Mouse (Mus musculus): ENCODE data around the gene Uox.

Gene Uox

DNA sequence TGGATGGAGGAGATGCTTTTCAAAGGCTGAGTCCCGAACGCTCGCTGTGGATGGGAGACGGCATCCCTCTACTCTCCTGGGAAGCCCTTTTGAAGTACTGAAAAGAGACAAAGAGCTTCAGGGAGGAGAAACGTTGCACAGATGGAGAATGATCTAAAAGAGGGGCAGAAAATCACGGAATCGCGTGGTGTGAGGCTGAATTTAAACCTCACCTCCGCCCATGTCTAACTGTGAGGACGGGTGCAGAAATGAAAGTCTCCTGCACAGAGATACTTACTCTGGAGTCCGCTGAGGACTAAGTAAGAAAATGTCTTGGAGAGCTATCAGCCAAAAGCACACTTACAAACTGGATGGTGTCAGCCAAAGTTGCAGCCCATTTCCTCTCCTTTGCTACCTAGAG is 51.7 kb downstream of the Uox start:
- no peak for DNase-seq (ENCODE audit: low read depth)

DNA sequence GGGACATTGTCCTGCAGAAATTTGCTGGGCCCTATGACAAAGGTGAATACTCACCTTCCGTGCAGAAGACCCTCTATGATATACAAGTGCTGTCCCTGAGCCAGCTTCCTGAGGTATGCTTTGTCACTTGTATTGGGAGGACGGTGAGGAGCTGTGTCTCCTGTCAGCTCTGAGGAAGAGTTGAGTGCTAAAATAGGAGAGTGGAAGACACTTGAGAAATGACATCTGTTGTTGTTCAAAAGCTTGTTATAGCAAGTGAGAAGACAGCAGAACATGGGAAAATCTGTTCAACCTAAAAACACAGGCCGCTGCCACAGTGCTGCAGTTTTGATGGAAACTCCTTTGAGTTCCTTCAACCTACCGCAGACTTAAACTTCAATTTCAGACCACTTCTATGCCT is 55.5 kb downstream of the Uox start:
- no peak for DNase-seq (ENCODE audit: low read depth)

DNA sequence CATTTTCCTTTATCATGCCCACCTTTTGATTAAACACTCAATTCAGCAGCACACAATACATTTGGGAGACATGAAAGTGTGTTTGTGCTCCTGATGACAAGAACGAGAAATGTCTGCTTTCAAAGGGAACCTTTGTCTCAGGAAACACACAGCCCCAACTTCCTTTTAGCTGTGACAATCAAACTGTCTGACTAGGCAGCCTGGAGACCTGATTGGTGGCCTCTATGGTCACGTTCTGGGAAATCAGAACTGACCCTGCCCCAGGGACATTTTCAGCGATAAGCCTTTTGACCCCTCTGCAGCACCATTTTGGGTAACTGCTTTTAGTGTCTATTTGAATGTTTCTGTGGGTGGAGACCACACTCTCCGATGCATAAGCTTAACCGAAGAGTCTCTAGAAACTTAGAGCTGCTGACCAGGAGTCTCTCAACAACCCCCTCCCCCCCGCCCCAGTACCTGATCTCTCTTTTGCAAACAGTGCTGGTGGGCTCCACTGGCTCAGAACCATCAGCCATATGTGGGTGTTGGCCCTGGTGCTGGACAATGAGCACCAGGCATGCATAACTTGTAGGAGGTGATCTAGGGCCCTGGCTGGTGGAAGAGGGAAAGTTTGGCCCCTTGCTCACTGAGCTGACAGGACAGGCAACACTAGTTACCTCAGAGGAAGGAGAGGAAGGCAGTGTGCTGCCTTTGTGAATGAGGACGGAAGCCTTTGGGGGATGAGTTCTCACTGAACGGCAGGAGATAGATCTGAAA is 58.2 kb downstream of the Uox start:
- DNase-seq (ENCODE audit: low read depth): no peak

DNA sequence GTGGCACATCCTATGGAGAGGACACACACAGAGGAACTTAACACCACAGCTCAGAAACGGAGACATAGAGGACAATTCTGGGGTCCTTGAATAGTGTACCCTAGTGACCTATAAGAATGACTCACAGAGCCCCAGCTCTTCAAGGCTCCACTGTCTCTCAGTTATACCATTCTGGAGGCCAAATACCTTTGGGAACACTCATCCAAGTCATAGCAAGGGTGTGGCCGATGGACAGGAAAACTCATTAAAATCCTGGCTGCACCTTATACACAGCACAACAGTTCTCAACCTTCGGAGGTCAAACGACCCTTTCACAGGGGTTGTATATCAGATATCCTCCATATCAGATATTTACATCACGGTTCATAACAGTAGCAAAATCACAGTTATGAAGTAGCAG is 62.3 kb downstream of the Uox start:
- no peak for DNase-seq (ENCODE audit: low read depth)

DNA sequence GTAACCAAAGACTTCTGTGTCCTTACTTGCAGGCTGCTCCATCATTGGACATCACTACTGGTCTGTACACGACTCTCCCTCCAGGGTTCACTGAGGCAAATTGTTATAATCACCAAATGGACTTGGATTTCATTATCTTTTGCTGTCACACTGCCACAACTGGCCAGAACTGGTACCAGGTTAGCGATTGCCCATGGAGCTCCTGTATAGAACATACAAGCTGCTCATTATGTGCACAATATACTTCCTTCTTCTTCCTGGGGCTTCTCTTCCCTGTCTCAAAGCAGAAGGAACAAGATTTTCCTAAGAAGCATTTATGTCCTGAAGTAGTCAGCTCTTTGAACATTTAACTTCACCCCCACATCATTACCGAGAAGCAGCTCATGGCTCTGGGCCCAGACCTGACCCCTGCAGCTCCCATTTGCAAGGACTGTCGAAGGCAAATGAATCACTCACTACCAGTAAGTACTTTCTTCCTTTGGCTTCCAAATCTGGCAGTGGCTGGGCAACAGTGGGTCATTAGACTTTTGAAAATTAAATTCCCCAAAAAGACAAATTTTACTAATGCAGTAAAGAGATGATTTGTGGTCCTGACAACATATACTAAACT is 71.7 kb downstream of the Uox start:
- DNase-seq (ENCODE audit: low read depth): no peak

DNA sequence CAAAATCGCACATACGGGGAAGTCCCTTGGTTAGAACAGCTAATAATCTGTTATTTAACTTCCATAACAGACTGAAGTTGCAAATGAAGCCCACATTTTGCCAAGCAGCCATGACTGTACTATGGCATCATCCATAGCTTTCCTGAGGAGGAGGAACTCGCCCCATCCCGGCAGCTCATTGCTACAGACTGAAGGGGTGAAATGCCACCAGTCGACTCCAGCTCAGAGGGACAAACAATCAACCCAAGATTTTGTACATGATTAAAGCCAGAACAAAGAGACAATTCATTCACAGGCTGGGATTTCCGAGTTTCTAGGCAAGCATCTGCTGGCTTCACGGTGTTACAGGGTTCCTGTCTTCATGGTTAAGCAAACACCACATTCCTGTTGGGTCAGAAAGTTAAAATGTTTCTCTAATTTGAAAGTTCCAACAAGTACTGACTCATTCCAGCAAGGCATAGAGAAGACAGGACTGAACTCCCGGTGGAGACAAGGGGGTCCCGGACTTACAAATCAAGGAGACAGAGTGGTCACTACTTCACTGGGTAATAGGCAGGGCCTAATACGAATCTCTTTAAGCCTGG is 79.2 kb downstream of the Uox start:
- no peak for DNase-seq (ENCODE audit: low read depth)

DNA sequence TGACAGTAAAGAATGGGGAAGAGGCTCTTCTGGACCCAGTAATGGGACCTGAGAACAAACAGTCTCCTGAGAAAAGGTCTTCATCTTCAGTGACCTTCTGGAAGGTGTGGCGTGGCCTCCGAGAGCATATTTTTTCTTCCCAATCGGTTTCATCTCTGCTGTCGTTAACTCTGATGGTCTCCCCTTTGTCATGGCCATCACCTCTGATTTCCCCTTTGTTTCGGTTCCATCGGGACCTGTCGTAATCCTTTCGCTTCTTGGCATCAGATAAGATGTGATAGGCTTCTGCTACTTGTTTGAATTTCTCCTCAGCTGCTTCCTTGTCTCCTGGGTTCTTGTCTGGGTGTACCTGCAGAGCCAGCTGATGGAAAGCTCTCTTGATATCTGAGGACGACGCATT is 80.5 kb downstream of the Uox start:
- no peak for DNase-seq (ENCODE audit: low read depth)

DNA sequence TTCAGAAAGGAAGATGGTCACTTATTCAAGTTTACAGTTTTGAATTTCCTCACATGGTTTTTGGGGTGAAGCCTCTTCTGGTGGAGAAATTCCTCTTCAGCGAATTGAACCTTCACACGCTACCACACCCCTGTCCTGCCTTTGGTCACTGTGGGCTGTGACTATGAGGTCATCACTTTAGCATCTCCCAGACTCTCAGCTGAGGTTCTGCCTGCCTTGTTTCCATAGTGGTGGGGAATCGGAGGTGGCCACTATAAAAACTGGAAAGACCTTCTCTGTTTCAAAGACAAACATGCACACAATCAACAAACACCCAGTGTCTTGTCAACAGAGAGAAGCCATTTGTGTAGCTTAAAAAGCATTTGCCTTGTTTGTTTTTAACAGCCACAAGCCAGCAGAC is 81.0 kb downstream of the Uox start, which contains the start of gene 4930503B20Rik:
Gene 4930503B20Rik, minus strand, starts transcription at position 101 of the 400 bp plus-strand sequence.
- DNase-seq (ENCODE audit: low read depth): no peak

DNA sequence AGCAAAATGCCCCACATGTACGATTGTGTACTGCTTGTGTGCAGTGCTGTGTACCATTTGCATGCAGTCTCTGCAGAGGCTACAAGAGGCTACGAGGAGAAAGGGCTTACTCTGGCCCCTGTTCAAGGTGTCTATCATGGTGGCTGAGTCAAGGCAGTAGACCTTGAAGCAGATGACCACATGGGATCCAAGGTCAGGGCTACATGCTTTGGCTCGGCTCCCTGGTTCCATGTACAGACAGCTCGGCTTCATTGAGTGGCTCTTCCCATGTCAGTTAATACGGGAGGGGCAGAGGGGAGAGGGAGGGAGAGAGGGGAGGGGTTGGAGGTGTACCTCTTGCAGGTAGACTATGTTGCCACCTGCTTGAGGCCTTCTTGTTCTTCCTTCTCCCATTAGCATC is 82.2 kb downstream of the Uox start:
- DNase-seq (ENCODE audit: low read depth): no peak

DNA sequence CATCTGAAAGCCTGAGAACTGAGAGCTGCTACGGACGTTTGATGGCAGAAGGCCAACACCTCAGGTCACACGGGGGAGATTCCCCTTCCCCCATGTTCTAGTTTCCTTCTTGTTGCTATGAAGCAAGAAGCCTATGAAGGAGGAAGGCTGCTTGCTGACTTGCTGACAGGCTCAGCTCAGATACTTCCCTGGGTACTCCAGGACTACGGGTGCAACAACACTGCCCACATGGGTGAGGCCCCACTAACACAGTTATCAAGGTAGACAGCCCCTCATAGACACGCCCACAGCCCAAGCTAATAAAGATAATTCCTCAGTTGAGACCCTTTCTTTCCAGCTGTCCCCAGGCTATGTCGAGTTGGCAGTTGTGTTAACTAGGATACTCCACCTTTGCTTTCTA is 83.5 kb downstream of the Uox start:
- no peak for DNase-seq (ENCODE audit: low read depth)

DNA sequence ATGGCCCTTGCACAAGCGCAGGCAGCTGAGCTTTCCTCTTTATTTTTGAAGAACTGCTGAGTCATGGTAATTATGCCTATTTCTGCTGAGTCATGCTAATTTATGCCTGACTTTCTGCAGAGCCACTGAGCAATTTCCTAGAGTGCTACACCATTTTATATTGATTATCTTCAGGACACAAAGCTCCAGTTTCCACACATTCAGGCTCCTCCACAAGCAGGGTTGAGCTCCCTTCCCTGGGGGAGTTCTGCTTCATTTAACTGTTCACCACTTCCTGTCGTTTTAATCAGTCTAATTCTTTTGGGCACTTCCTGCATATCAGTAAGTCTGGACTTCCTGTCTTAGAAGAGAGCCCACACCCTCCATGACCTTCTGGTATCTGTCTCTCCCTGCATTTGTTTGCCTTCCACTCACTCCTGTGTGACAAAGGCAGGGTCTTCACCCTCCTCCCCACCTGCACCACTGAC is 84.9 kb downstream of the Uox start:
- DNase-seq (ENCODE audit: low read depth): peak; percentile 2

DNA sequence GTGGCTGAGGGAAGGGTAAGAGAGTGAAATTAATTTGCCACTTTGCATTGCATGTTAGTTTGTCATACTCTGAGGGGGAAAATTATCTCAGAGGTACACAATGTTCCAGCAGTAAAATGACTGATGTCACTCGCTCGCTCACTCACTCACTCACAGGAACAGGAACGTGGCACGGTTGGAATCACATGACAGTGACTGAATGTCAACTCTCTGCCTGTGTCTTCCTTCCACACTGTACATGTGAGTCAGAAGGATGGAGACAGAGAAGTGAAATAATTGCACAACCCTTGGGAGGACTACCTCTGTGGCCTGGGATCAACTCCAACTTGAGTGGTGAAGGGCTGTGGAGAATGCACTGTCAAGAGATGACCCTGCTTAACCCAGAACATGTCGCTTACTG is 87.2 kb downstream of the Uox start:
- no peak for DNase-seq (ENCODE audit: low read depth)

DNA sequence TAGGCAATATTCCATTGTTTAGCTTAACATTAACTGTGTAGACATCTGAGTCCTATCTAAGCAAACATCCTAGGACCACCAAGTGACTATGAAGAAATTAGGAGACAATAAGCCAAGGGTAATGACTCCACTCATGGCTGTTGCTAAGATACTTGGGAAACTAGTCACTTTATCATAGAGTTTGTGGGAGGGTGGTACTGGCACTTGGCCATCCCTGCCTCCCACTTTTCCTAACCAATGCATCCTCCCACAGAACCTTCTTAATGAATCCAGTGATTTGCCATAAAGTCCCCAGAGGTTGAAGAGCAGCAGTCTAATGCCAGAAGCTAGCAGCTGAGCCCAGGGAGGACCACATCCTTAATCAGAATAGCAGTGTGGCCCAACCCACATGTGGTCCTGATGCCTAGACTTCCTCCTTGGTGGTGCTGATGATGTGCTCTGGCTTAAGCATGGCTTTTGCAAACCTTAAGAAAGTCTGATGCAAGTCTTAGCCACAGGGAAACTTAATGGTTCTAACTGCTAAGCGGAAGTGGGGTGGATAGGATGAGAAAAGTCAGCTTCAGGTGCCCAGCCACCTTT is 87.9 kb downstream of the Uox start:
- no peak for DNase-seq (ENCODE audit: low read depth)

DNA sequence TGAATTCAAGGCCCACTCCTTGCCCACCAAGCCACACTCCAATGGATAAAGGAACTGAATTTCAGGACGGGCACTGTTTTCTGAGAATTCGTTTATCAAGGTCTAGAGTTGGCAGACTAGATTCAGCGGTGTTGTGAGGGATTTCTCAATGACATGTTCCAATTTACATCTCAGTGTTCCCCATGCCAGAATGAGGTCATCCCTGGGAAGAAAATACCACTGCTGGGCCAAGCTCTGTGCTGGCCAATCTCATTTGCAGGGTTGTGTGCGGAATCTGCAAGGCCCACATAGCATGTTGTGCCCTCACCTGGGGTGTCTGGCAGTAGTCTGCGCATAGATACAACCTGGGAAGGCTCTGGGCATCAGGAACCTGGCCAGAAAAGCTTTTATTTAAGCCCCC is 89.1 kb downstream of the Uox start:
- DNase-seq (ENCODE audit: low read depth): no peak

DNA sequence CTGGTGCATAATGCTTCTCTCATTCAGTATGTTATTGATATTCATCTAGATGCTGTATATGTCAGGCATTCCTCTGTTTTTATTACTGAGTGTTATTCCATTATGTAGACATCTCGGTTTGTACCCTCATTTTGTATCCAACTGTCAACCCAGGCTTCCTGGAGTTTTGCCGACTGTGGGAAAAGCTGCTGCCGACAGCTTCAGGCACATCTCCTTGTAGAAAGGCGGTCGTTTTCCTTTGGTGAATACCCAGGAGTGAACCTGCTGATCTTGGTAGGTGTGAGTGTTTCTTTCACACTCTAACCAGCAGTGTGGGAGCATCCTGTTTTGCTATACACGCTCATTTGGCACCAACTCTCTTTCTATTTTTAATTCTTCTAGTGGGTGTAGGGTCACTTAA is 90.8 kb downstream of the Uox start:
- DNase-seq (ENCODE audit: low read depth): no peak

DNA sequence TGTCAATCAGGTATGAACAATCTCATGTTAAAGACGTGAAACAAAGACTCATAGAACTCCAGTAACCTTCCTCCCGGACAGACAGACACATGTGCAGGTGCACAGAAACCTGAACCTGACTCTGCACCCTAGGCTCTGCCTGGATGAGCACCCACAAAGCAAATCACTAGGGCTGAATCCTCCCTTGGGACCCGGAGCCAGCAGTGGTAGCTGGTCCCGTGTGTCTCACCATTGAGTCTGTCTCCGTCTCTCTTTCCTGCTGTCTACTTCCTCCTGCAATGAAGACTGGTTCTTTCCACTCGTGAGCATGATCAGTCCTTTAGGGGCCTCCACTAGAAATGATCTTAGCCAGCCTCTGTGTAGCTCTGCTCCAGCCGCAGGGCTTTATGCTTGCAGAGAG is 91.7 kb downstream of the Uox start:
- no peak for DNase-seq (ENCODE audit: low read depth)

DNA sequence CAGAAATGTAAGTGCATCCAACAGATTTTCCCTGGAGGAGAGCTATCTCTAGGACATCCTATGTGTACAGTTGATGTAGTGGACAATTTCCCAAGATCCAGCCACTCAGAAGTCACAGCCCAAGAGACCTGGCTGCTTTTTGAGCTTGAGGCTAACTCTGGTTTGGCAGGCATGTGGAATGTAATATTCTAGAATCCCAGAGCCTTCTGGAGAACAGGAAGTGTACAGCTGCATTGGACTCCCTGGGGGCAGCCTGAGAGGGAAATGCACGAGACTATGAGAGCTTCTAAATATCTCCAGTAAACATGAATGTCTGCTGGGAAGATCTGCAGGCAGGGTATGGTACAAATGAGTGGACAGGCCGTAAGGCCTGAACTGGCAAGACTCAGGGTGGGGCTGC is 100.9 kb downstream of the Uox start:
- no peak for DNase-seq (ENCODE audit: low read depth)

DNA sequence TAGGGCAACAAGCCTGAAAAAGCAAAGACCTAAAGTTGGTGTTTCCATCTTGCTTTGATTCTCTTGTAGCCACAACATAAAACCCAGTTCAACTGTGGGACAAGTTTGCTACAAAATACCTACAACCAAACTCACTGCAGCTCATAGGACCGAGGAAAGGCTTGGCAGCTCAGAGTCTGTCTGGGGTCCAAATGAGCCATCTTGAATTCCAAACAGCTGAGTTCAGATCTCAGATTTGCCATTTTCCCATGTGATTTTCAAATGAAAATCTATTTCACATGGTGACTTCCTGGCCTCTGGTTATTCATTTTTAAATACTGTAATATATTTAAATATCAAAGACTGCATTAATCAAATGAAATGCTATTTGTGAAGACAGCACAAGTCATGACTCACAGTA is 104.9 kb downstream of the Uox start:
- no peak for DNase-seq (ENCODE audit: low read depth)

DNA sequence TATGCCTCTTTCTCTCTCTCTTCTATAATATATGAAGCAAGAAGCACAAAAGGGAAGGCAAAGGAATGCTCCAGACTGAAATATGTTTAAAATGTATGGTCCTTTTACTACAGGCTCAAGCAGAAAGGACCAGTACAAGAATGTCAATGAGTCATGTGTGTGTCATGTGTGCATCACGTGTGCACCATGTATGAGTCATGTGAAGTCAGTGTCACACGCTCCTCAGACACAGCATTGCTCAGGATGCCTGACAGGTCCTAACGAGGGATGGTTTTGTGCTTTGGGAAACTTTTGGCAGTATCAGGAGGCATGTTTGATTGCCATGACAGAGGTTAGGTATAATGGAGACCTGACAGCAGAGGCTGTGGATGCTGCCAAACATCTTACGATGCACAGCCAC is 106.0 kb downstream of the Uox start:
- DNase-seq (ENCODE audit: low read depth): no peak

DNA sequence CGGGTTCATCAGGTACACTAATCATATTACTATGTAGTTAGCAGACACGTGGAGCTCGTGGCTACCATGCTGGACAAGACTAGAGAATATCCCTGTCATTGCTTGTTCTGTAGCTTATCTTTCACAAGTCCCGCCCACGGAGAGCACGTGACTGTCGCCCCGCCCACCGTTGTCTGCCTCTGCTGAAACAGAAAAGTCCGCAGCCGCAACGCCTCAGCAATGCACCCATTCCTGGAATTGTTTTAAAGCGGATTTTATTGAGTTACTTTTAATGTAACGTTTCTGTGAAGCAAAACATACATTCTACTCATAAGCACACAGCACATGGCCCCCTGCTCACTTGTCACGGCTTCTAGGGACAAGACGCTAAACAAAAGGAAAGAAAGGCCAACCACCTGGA is 109.4 kb downstream of the Uox start:
- no peak for DNase-seq (ENCODE audit: low read depth)

DNA sequence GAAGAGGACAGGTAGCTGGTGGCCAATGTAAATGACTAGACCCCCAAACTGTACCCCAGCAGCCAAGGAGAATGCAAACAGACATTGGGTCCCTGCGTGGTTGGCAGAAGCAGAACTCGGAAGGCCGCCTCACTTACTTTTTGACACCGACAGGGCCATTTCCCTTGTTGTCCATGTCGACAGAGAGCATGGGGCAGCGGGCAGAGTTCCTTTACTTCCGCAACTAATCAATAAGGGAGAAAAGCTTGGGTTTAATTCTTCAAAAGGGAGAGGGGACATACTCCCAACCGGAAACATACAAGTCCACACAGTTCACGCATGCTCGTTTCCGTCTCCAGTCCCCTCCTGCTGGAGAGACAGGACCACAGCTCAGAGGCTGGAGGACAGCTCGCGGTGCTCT is 110.4 kb downstream of the Uox start:
- DNase-seq (ENCODE audit: low read depth): no peak

DNA sequence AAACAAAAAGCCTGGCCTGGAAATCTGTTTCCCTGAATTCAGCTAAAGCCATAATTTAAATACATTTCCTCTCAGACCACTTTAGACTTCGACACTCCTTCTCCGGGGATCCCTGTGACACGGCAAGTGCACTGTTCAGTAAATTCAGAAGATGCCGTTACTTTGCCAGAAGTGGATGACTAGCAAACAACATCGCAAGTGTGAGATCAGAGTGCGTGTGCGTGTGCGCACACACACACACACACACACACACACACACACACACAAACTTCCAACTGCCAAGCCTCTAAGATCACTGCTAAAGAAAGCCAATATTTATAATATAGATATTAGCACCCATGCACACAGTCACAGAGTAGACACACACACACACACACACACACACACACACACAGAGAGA is 111.5 kb downstream of the Uox start:
- peak; percentile 22 for DNase-seq (ENCODE audit: low read depth)

Data from induced T-regulatory cell, adult 2 months (primary cell).